Mouse (Mus musculus) heart, postnatal 0 days (tissue): Measurements from ENCODE around the gene Stxbp5. TPM values are rescaled to one million over a fixed set of nuclear protein-coding genes. Genes with fewer than 3 reads are reported as not detected.
"Not testable (repeated sequence)": the region's sequence is repeated elsewhere in the genome, so short reads cannot be mapped to it uniquely, and the experiment has no call there.

Source experiments
- ATAC-seq: fragments of 200-750 bp; cut with Nextera tagmentation; 2 replicates; pipeline ENCODE4 v1.8.0; 2017; ENCODE audit warnings: low read depth, moderate number of reproducible peaks, moderate library complexity; ENCODE audit not compliant: insufficient read depth
- DNase-seq: peaks from one replicate; pipeline ENCODE4 v3.0.0-alpha.2; 2016; ENCODE audit warnings: low spot score
- H3K27ac ChIP-seq: fragments of 300-500 bp; sonication (generic); 2 replicates; pipeline ENCODE4 v1.5.1; 2014; ENCODE audit warnings: low read depth, mild to moderate bottlenecking
- H3K27me3 ChIP-seq: fragments of 300-500 bp; sonication (generic); 2 replicates; pipeline ENCODE4 v1.6.1; 2014; ENCODE audit warnings: low read length, mixed read lengths; ENCODE audit not compliant: control insufficient read depth, insufficient read depth
- H3K36me3 ChIP-seq: fragments of 300-500 bp; sonication (generic); replicated peaks from 2 replicates; pipeline ENCODE4 v1.6.1; 2014; ENCODE audit warnings: low read length, mixed read lengths; ENCODE audit not compliant: control insufficient read depth, insufficient read depth
- H3K4me1 ChIP-seq: fragments of 300-500 bp; sonication (generic); 2 replicates; pipeline ENCODE4 v1.6.1; 2014; ENCODE audit warnings: antibody characterized with exemption; ENCODE audit not compliant: control insufficient read depth, insufficient read depth
- H3K4me2 ChIP-seq: fragments of 300-500 bp; sonication (generic); 2 replicates; pipeline ENCODE4 v1.6.1; 2014; ENCODE audit warnings: low read depth, mild to moderate bottlenecking, low read length, moderate library complexity
- H3K4me3 ChIP-seq: fragments of 300-500 bp; sonication (generic); 2 replicates; pipeline ENCODE4 v1.5.1; 2014; ENCODE audit warnings: low read depth, low read length
- H3K9ac ChIP-seq: fragments of 300-500 bp; sonication (generic); replicated peaks from 2 replicates; pipeline ENCODE4 v1.6.1; 2014; ENCODE audit warnings: low read depth, low read length, mixed read lengths
- H3K9me3 ChIP-seq: fragments of 300-500 bp; sonication (generic); replicated peaks from 2 replicates; pipeline ENCODE4 v1.6.1; 2016; ENCODE audit warnings: low read length; ENCODE audit not compliant: control insufficient read depth
- CTCF ChIP-seq: IDR thresholded peaks from 2 replicates; pipeline ENCODE4 v1.5.1; 2016; ENCODE audit warnings: antibody characterized with exemption, control low read depth, low read depth
- EP300 ChIP-seq: IDR thresholded peaks from 2 replicates; pipeline ENCODE4 v1.6.1; 2016; ENCODE audit warnings: antibody characterized with exemption, low read depth
- WGBS: fragments of 180-500 bp; shearing (Covaris S2); extraction: QIAGEN DNeasy Blood & Tissue Kit; methylation state at CpG from one replicate; pipeline ENCODE4 v1.1.7; 2014; 5-methylcytosine and 5-hydroxymethylcytosine counted together
- polyA plus RNA-seq: library from polyadenylated mRNA; unstranded; fragments of >200 nt; fragmentation: Nextera tagmentation; extraction: Ambion mirVana; gene quantifications from 2 replicates; pipeline ENCODE4 v1.2.1, GENCODE M21; 2015
- total RNA-seq: library from RNA; depleted of rRNA; stranded (reverse); fragments of >200 nt; gene quantifications from 2 replicates; pipeline ENCODE4 v1.2.3, GENCODE M21; 2014; ENCODE audit warnings: low replicate concordance

Stxbp5 gene
- total and polyA plus RNA-seq, 2 experiments from 2014 or later: 1.5 to 10.6 TPM

DNA sequence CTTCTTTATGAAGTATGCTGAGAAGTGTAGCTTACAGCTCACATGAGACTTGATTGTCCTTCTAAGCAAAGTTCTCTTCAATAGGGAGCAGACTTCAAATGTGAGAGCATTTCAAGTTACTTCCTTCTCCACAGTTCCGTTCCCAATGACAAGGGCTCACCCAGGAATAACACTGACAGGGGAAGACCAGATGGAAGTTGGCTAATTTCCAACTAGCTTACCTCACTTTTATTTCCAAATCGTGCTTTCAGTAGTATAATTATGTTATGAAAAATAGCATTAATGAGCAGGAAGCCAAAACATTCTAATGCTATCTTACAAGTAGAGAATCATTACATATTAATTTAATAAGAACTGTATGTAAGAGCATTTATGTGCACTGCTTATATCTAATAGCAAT is 7.3 kb downstream of the Stxbp5 start:
- 26% methylated on average over 2 of the region's 2 CpGs for WGBS
- no peak for ATAC-seq

DNA sequence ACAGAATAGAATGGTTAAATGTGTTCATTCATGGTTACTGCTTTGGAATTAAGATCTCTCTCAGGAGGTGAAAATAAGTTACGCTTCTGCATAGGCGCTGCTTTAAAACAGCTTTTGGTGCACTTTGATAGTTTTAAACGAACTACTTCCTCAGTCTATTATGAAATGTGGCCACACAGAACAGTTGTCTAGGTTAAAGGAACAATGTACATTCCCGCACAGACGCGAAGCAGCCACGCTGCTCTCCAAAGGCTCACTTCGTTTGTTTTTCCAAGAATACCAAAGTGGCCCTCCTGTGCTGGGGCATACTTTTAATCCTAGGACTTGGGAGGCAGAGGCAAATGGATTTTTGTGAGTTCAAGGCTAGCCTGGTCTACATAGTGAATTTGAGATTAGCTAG is 11.2 kb downstream of the Stxbp5 start:
- H3K4me3 ChIP-seq: no peak overlapping the region
- H3K27ac ChIP-seq: no peak overlapping the region
- no peaks in the 10 kb centered on the region for H3K36me3 ChIP-seq
- H3K9me3 ChIP-seq: no peaks in the 10 kb centered on the region
- no peak for DNase-seq
- no peak for TF ChIP-seq EP300
- TF ChIP-seq CTCF: no peak
- no peaks in the 10 kb centered on the region for H3K27me3 ChIP-seq
- H3K9ac ChIP-seq: no peak overlapping the region
- no peak overlapping the region for H3K4me2 ChIP-seq
- ATAC-seq: no peak
- 66% methylated on average over 8 of the region's 8 CpGs for whole genome bisulfite sequencing
- H3K4me1 ChIP-seq: peaks cover 5% of the 10 kb centered on the region; the same call in 1 of the 2 replicates

More for the DNA sequence above, 7.3 kb downstream of the Stxbp5 start:
- Histone ChIP-seq H3K9me3 (no peaks in the 10 kb centered on the region), H3K4me3 (no peak overlapping the region), H3K9ac (no peak overlapping the region), H3K4me1 (peaks cover 5% of the 10 kb centered on the region; the same call in 1 of the 2 replicates), H3K4me2 (no peak overlapping the region), H3K36me3 (no peaks in the 10 kb centered on the region), H3K27me3 (no peaks in the 10 kb centered on the region), H3K27ac (no peak overlapping the region)
- TF ChIP-seq CTCF: no peak
- no peak for TF ChIP-seq EP300
- DNase-seq: no peak

DNA sequence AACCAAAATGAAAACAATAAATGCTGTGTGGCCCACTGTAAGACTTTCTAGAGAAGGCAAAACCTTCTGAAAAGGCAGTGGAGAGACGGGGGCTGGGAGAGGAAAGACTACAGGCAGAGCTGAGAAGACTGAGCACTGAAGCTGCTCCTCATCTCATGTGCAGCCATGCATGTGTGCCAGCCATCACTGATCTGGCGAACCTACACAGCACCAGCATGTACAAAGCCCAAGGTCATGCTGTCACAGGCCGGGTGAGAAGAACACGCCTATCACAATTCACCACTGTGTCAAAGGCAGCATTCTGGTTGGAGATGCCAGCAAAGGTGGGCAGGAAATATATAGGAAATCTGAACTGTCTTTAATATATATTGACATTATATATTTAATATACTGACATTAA is 12.2 kb downstream of the Stxbp5 start:
- no peak for ATAC-seq
- Histone ChIP-seq H3K27ac (no peak overlapping the region), H3K9ac (no peak overlapping the region), H3K27me3 (no peaks in the 10 kb centered on the region), H3K4me1 (peaks cover 5% of the 10 kb centered on the region; the same call in 1 of the 2 replicates), H3K9me3 (no peaks in the 10 kb centered on the region), H3K4me2 (no peak overlapping the region), H3K36me3 (no peaks in the 10 kb centered on the region), H3K4me3 (no peak overlapping the region)
- TF ChIP-seq EP300 (no peak), CTCF (no peak)
- DNase-seq: no peak
- 59% methylated on average over 4 of the region's 4 CpGs for WGBS

DNA sequence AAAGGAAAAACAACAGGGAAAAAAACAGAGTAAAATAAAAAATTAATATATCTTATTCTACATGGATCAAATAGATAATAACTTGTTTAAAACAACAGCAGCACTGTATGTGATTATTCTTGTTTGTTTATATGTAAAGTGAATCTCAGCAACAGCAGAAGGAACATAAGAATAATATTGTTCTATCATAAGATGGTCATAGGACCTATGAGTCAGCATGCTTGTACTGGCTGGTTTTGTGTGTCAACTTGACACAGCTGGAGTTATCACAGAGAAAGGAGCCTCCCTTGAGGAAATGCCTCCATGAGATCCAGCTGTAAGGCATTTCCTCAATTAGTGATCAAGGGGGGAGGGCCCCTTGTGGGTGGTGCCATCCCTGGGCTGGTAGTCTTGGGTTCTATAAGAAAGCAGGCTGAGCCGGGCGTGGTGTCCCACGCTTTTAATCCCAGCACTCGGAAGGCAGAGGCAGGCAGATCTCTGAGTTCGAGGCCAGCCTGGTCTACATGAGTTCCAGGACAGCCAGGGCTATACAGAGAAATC is 19.0 kb downstream of the Stxbp5 start:
- H3K9me3 ChIP-seq, DNase-seq, H3K27ac ChIP-seq, H3K4me2 ChIP-seq, H3K36me3 ChIP-seq, H3K9ac ChIP-seq, H3K4me3 ChIP-seq, ATAC-seq, H3K4me1 ChIP-seq, H3K27me3 ChIP-seq: not testable (repeated sequence)
- WGBS: 81% methylated on average over 5 of the region's 5 CpGs

DNA sequence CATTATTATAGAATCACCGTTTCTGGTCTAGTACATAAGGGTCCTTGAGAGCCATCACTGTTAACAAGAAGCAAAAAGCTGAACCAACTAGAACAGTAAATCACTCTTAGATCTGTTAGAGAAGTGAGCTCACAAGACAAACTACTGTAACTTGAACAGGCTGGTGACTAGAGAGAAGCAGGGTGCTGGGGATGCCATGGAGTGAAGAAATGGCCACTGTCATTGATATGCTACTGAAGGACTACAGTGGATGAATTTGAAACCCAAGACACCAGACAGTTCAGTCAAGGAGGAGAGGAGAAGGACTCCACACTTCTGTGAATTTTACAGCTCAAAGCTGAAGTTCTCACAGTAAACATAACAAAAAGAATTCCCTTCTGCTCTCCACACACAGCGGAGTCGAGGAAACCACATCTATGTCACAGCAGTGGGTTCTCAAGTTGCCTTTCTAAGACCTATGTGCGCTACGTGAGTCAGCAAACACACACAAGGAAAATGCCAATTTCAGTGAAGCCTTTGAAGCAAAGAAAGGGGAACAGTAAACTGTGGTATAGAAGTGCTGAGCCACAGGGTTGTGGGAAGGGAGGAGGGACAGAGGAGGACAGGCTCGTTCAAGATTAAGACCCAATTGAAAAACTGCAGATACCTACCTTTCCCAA is 20.7 kb downstream of the Stxbp5 start:
- no peak overlapping the region for H3K9ac ChIP-seq
- no peaks in the 10 kb centered on the region for H3K9me3 ChIP-seq
- TF ChIP-seq EP300 (no peak), CTCF (no peak)
- ATAC-seq (no peak), DNase-seq (no peak)
- no peaks in the 10 kb centered on the region for H3K4me1 ChIP-seq
- 0 out of 2 replicates have a peak, but pooled peaks cover 5% of the 10 kb centered on the region for H3K36me3 ChIP-seq
- H3K27ac ChIP-seq: no peak overlapping the region
- H3K4me3 ChIP-seq: no peak overlapping the region
- H3K27me3 ChIP-seq: no peaks in the 10 kb centered on the region
- no peak overlapping the region for H3K4me2 ChIP-seq
- 82% methylated on average over 6 of the region's 6 CpGs for WGBS
